Mouse (Mus musculus) ES-E14 (cell line): ENCODE results near the gene Gab1.

Source experiments
- CHD2 ChIP-seq: IDR thresholded peaks from 2 replicates; pipeline ENCODE4 v1.6.1; 2014; ENCODE audit warnings: mild to moderate bottlenecking, low read depth, low read length, inconsistent platforms
- HCFC1 ChIP-seq: IDR thresholded peaks from 2 replicates; pipeline ENCODE4 v1.6.1; 2012; ENCODE audit warnings: low read length, inconsistent platforms, borderline replicate concordance; ENCODE audit not compliant: insufficient read depth
- ZNF384 ChIP-seq: IDR thresholded peaks from 2 replicates; pipeline ENCODE4 v1.6.1; 2012; ENCODE audit warnings: low read depth, low read length, inconsistent platforms

DNA sequence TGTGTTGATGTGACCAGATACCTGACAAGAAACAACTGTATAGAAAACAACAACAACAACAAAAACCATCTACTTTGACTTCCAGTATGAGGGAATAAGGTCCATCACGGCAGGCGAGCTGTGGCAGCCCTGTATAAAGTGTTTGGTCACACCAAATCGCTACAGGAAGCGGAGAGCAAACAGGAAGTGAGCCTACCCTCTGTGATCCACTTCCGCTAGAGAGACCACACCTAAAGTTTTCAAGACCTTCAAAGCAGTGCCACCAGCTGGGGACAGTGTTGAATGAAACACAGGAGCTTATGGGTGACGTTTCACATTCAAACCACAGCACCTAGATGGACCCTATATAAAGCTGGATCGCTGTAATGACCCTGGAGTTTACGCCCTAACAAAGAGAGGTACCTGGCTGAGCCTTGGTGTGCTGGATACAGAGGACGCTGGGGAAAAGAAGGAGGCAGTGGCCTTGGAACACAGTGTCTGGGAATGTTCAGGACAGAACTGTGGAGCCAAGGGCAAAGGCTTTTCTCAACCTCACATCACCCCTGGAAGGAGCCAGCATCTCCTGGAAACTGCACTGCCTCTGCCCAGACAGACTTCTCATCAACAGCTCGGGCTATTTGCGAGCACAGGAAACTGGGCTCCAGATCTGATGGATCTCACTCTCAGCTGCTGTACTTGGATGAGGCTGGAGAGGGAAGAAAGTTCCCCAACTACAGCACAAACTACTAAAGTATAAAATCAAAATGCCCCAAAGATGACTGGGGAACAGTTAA lies 36.3 kb upstream of the Gab1 start:
- TF ChIP-seq ZNF384 = no peak
- no peak for TF ChIP-seq HCFC1
- no peak for TF ChIP-seq CHD2
